Comparison of ENCODE assay signal across 1 mouse cellular context in the genomic region with DNA sequence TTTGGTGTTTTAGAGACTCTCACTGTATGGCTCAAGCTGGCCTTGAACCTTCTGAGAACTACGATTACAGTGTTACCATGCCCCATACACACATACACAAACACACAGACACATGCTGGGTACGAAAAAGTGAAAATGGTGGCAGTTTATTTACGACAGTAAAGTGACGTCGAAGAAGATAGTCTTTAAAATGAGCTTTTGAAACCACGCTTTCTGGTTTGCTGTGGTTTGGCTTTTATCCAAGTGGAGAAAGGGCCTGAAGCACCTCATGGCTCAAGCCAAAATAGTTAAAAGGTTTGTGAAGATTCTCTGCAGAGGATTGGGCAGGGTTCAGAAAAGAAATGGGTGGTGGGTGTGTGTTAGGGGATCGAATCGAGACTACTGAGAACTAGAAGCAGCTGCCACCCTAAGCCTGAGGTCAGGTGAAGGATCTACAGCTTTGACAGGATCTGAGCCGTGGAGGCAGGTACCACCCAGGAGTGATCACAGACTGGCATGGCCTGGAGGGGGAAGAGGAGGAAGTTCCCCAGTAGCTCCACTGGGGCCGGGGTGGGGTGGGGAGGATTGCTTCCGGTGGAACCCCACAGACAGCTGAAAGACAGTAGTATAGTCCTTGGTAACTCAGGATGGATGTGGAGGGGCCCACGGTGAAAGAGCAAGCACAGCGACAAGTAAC.
A peak's percentile ranks its signal among the peaks of the same experiment; 100 is the strongest.
TF ChIP-seq lines count a peak whose summit lies in the region.

No protein-coding gene starts in this region.

TF ChIP-seq in MEL, 35 proteins besides CTCF, POLR2A, EP300 and RAD21:
- TF ChIP-seq NRF1 (IDR thresholded peaks at IDR 0.05; ENCODE audit: insufficient read depth, low read depth, low read length, poor library complexity, severe bottlenecking) (no peak), GATA1 (IDR thresholded peaks at IDR 0.05; ENCODE audit: low read depth, low read length) (no peak), NELFE (IDR thresholded peaks at IDR 0.05; ENCODE audit: low read depth, low read length) (peak; percentile 34; the same call in 1 of the 2 replicates), MYC (IDR thresholded peaks at IDR 0.05; ENCODE audit: low read depth, low read length) (peak; percentile 89; the same call in 1 of the 2 replicates), CHD2 (IDR thresholded peaks at IDR 0.05; ENCODE audit: low read length) (no peak), HCFC1 (IDR thresholded peaks at IDR 0.05; ENCODE audit: low read depth, low read length) (no peak; the same call in 1 of the 2 replicates), RCOR1 (IDR thresholded peaks at IDR 0.05; ENCODE audit: low read depth, low read length) (0 out of 2 replicates have a peak, but pooled peaks have one; percentile 22), UBTF (IDR thresholded peaks at IDR 0.05; ENCODE audit: borderline replicate concordance, insufficient read depth, low read depth, low read length) (no peak), ZC3H11A (IDR thresholded peaks at IDR 0.05; ENCODE audit: low read depth, low read length) (no peak), ELF1 (IDR thresholded peaks at IDR 0.05; ENCODE audit: low read depth, low read length) (0 out of 2 replicates have a peak, but pooled peaks have one; percentile 17), BHLHE40 (IDR thresholded peaks at IDR 0.05; ENCODE audit: borderline replicate concordance, low read depth, low read length) (no peak), TBP (IDR thresholded peaks at IDR 0.05; ENCODE audit: low read depth, low read length) (0 out of 2 replicates have a peak, but pooled peaks have one; percentile 12), E2F4 (IDR thresholded peaks at IDR 0.05; ENCODE audit: borderline replicate concordance, low read depth, low read length) (0 out of 2 replicates have a peak, but pooled peaks have one; percentile 34), MEF2A (IDR thresholded peaks at IDR 0.05; ENCODE audit: extremely low read depth, insufficient replicate concordance, low read depth, low read length, poor library complexity, severe bottlenecking) (no peak), ZKSCAN1 (IDR thresholded peaks at IDR 0.05; ENCODE audit: low read depth, low read length) (no peak), GABPA (IDR thresholded peaks at IDR 0.05; ENCODE audit: low read depth, low read length) (0 out of 2 replicates have a peak, but pooled peaks have one; percentile 45), MAFK (IDR thresholded peaks at IDR 0.05; ENCODE audit: borderline replicate concordance, low read depth, low read length) (no peak), ZNF384 (IDR thresholded peaks at IDR 0.05; ENCODE audit: low read depth, low read length) (no peak), MAX (IDR thresholded peaks at IDR 0.05; ENCODE audit: low read length) (peak; percentile 83), POLR2AphosphoS2 (IDR thresholded peaks at IDR 0.05; ENCODE audit: low read length) (peak; percentile 34; the same call in 1 of the 2 replicates), SMC3 (IDR thresholded peaks at IDR 0.05; ENCODE audit: low read depth, low read length) (no peak), TCF12 (IDR thresholded peaks at IDR 0.05; ENCODE audit: low read depth, low read length) (no peak), USF2 (IDR thresholded peaks at IDR 0.05; ENCODE audit: borderline replicate concordance in 1 of 2, insufficient read depth in 1 of 2, low read depth in 1 of 2, low read length in 2 of 2) (no peak), KAT2A (conservative IDR thresholded peaks at IDR 0.05; ENCODE audit: low read depth, low read length) (0 out of 2 replicates have a peak, but pooled peaks have one; percentile 33), TAL1 (IDR thresholded peaks at IDR 0.05; ENCODE audit: low read length) (no peak), POLR2AphosphoS5 (IDR thresholded peaks at IDR 0.05; ENCODE audit: borderline replicate concordance, low read depth, low read length) (no peak), JUND (IDR thresholded peaks at IDR 0.05; ENCODE audit: low read depth, low read length) (no peak), MXI1 (IDR thresholded peaks at IDR 0.05; ENCODE audit: low read depth, low read length) (peak; percentile 81; the same call in 1 of the 2 replicates), ZMIZ1 (IDR thresholded peaks at IDR 0.05; ENCODE audit: low read depth, low read length) (0 out of 2 replicates have a peak, but pooled peaks have one; percentile 34), CHD1 (IDR thresholded peaks at IDR 0.05; ENCODE audit: low read depth, low read length) (no peak), USF1 (IDR thresholded peaks at IDR 0.05; ENCODE audit: low read depth, low read length) (0 out of 2 replicates have a peak, but pooled peaks have one; percentile 21), MYB (IDR thresholded peaks at IDR 0.05; ENCODE audit: low read depth, low read length) (peak; percentile 49; the same call in 1 of the 2 replicates), ETS1 (IDR thresholded peaks at IDR 0.05; ENCODE audit: low read depth, low read length) (peak; percentile 74), MAZ (IDR thresholded peaks at IDR 0.05; ENCODE audit: low read depth, low read length) (no peak), SIN3A (IDR thresholded peaks at IDR 0.05; ENCODE audit: low read length) (peak; percentile 66)
TF ChIP-seq in MEL: peak in this region for 16.
